Mouse (Mus musculus) gastrocnemius, adult 8-10 months (tissue): ENCODE measurements at regions not wholly inside any gene's neighbourhood (a gene's known extent, or its start where the extent isn't known, plus 50 kb on each side); places are given as distances from the start of the nearest gene placed in this dataset.
A peak's percentile ranks its signal among the peaks of the same experiment; 100 is the strongest.

ENCODE experiments used
- DNase-seq, 2 experiments: peaks; one replicate each; pipeline ENCODE4 v3.0.0; 2022; ENCODE audit warnings: low spot score in 2 of 2

DNA sequence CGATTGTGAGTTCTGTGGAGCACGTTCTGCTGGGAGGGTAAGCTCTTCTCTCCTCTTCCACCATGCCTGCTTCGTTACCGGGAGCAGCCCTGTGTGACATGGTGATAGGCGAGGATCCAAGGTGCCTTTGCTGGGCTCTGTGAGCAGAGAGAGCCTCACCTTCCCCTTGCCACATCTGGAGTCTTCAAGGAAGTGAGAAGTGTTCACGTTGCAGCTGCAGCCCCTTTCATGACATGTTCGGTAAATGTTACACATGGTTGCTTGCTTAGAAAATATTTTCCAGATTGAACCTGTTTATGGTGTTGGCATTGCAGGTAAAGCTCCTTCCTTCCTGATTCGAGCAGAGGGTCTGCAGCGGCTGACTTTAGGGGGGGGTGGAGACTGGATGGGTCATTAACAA, 244.0 kb downstream of the Ttll7 start:
- no peak for DNase-seq

DNA sequence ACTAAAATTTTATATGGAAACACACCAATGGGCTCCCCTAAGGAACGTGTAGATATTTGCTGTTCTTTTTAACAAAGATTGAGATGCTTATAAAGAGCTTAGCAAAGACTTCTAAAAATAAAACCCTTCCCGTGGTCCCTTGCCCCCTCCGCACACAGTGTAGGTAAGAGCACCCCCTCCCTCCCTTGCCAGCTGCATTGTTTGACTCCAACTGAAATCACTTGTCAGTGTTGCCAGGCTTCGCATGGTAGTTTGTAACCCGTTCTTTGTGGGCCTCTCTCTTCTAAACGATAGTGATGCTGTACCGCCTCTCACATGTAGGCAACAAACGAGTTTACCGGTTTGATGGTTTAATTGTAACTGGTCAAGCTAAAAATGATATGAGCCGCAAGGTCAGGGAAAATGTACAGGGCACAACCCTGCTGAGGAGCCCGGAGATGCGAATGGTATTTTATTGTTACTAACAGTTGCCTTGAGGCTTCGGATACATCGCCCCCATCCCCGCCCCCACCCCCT, 246.0 kb downstream of the Ttll7 start:
- no peak for DNase-seq

DNA sequence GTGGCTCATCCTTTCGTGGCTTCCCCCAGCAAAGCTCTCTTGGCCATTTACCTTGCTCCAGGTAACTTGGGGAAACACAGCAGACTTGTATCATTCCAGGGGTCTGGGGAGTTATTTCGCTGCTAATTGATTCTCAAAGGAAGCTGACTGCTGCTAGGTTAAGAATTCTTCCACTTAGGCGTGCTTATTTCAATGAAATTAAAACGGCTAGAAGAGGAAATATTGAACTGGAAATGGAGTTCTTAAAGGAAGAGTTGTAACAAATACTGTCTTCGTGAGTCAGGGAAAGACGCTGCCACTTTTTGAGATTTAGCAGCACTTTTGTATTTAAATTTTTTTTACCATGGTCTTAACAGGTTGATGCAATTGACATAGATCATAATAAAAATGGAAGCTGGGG, 246.4 kb downstream of the Ttll7 start:
- DNase-seq: no peak

DNA sequence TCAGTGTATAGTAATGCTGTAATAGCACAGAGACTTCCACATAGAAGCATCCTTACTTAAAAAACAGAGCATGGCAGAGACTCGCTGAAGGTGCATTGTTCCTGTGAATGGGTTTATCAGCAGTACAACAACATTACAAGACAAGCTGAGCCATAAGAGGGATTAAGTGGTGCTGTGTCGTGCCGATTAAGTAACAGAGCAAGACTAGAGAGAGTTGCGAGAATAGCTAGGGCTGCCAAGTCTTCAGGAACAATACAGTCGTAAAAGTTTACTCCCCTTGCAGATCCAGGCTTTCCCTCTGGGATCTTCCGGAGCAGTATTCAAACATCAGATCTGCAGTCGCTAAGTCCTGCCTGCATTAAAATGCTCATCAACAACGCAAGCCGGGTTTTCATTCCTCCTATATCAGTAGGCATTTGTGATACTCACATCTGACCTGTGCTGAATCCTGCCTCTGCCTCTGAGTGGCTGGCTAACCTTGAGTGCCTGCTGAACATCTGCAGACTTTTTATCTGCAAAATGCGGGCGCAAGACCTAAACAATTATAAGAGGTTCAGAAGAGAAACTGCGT, 247.1 kb downstream of the Ttll7 start:
- no peak for DNase-seq

DNA sequence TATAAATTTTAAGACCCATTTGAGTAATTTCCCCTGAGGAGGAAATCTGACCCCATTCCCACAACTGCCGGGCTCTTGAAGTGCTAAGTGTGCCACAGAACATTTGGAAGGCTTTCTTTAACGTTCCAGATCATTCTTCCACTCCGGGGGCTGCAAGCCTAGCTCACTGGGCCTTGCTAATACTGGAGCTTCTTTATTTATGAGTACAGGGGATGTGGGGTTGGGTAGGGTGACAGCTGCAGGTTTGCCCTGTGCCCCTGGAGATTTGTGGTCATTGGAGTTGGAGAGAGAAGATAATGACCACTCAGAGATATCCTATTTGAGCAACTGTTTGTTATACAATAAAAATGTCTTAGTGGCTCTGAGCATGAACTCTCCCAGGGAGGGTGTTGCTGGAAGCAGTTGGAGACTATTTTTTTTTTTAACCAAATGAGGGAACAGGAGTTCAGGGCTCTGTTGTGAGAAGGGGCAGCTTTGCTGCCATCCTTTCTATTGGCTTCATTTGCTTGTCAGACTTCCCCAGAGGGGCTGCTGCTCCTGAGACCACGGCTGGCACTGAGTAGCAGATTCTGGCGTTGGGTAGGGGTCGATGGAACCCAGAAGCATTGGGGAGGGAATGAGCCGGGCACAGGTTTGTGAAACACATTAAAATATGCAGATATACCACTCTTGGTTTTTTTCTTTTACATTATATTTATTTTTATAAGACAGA, 249.0 kb downstream of the Ttll7 start:
- DNase-seq: no peak

DNA sequence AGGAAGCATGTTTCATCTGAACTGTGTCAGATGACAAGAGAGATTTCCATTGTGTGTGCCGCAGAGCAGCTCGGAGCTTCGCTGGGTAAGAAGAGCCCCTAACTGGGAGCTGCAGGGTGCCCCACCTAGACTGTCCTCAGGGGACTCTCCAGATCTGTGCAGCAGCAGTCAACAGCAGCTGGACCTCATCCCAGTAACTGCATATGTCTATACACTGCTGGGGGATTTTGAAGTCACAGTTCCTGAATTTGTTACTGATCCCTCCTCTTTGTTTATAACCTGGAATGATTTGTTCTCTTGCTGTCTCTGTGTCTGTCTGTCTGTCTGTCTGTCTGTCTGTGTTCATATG, 249.6 kb downstream of the Ttll7 start:
- DNase-seq: no peak

DNA sequence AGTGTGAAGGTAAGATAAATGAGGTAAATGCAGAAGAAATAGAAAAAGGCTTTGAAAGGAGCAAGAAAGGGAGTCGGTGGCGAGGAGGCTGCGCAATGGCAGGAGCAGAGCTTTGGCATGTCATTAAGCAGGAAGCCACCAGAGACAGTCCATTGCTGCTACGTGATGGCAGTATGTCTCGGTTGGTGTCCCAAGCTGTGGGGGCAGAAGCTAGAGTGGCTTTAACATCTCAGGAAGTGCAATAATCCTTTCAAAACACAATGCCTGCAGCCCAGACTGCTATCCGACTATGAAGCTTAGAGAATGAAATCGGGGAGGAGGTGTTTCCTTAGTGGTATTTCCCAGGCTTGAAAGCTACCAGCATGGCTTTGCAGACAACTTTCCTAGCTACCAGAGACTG, 251.3 kb downstream of the Ttll7 start:
- DNase-seq: no peak

DNA sequence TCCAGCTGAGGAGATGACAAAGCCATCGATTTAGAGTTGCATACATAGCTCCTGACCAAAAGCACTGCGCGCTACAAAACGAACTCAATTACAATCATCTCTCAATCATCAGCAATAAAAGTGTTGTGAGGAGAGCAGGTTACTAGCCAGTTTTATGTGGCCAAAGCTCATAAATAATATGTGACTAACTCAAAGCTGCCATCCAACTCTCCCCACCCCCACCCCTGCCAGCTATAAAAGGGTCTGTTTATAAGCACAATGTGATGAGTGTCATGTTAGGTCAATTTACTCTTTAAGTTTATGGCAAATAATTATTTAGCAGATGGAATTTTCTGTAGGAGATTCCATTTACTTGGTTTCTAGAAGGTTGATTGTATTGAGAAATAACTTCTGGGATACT, 265.4 kb downstream of the Ttll7 start:
- no peak for DNase-seq

DNA sequence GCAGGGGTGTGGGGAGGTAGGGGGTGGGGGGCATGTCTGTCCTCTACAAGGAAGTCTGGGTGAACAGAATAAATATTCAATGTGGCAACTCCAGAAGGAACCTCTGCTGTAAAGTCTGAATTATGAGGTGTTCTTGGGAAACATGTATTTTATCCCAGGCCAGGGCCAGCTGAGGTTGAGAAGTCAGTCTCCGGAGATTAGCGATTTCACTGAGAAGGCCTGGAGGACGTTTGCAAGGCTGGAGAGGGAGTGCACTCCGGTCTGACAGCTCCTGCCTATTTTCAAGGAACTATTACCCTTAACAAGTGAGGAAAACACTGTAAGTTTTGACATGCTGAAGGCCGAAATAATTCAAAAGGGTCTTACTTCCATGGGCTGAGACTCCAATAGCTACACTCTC, 265.9 kb downstream of the Ttll7 start:
- no peak for DNase-seq

DNA sequence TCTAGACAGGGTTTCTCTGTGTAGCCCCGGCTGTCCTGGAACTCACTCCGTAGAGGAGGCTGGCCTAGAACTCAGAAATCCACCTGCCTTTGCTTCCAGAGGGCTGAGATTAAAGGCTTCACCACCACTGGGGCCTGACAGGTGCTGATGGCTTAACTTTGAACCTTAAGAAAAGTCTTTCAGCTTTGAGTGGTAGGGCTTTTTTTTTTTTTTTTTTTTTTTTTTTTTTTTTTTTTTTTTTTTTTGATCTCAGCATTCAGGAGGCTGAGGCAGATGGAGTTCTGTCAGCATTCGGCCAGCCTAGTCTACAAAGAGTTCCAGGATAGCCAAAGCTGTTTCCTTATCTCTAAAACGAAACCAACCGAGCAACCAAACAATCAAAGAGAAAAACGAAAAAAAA, 266.5 kb downstream of the Ttll7 start:
- DNase-seq: no peak

DNA sequence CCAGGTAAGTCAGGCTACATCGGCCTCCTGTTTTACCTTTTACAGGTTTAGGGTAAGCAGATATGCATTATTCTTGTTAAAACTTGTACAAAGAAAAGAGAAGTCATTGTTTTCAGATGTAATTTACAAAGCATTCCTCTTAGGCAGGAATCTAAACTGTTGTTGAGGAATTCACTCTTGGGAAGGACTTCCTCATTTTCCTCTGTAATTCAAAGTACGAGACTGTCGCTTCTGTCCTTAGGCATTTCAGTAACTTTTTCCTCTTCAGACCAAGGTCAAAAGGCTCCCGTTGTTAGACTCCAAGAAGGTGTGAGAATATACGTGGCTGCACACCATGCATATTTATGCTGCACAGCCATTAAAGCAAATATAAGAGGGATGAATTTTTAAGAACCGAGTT, 269.7 kb downstream of the Ttll7 start:
- no peak for DNase-seq

DNA sequence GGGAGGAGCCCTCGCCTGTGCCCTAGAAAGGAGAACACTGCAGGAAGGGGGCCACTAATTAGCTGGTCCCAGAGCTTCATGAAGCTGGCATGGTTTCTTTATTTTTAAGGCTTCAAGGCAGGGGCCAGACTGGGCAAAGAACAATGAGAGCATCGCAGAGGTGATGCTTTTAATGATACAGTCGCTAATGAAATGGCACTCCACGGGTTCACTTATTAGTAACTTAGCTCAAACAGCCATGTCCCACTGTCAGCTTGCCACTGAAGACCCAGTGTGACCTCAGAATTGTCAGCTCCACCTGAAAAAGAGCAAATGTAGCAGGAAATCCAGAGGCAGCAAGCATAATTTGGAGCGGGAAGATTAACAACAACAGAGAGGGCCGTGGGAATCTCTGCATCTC, 275.6 kb downstream of the Ttll7 start:
- DNase-seq: no peak

DNA sequence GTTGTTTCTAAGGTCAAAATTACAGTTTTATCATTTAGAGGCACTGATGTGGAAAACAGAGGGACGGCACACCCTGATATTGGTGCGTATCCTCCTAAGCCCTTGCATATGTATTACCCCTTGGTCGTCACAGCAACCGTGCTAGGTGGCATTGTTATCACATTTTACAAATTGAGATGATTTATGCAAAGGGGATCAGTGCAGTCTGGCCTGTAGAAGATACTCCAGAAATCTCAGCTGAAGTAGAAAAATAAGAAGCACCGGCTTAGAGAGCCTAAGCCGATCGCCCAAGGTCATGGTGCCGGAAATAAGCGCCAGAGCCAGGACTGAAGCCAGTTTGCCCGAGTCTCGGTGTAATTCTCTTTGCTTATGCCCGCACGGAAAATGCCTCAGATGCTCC, 280.7 kb downstream of the Ttll7 start:
- no peak for DNase-seq

DNA sequence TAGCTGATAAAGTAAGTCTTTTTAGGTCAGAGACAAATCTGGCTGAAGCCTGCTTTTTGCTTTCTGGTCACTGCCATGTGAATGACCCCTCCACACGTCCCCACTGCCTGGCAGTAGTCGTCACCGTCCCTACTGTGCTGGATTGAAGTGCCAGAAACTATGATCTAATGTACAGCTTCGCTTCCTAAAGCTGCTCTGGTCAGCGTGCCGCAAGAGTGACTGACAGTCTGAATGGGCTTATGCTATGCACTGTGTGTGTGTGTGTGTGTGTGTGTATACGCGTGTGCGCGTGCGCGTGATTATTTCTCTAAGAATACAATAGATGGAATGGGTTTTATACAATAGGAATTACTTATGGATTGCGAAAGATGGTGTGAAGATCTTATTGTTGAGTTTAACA, 281.2 kb downstream of the Ttll7 start:
- no peak for DNase-seq

DNA sequence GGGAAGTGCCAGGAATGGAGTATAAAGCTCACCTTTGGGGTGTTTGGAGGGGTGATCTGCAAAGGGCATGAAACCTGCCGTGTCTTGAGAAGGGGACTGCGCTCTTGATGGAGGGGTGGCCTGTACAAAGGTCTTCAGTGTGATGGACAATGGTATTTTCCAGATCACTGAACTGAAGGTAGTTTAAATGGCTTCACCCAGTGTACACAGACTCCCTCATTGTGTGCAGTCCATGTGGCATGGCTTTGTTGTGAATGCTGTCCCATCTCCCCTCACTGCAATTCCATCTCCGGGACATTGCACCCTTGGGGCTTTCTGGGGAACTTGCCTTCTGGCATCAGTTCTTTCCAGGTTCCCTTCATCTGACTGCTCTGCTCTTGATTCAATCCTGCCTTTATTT, 288.2 kb downstream of the Ttll7 start:
- no peak for DNase-seq

DNA sequence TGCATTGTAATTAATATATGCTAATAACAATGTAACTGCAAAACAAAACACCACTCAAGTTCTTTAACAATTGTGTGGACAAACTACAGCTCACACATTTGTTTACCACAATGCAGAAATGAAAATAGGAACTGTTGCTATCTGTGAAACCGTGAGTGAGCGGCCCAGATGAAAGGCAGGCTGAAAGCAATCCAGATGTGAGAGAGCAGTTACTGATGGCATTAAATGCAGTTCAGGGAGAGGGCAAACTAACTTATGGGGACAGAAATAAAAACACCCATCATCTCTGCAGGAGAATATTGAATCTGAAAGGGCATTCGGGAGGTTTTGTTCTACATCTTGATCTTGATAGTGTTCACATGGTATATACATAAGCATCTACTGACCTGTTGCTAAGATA, 301.3 kb downstream of the Ttll7 start:
- no peak for DNase-seq

DNA sequence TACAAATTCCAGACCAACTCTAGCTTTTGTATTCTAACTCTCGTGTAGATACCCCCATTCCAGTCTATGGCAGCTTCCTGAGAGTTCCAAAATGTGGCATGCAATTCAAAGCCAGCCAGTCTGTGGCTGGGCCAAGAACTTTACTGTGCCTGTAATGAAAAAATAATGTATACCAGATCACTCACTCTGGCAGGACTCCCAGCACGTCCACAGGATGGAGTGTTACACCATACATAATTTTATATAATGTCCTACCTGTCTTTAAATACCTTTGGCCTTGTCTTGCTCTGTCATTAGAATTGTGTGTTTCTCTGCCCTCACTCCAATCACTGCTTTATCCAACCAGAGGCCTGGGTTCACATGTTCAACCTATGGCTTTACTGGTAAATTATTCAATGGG, 301.8 kb downstream of the Ttll7 start:
- no peak for DNase-seq

DNA sequence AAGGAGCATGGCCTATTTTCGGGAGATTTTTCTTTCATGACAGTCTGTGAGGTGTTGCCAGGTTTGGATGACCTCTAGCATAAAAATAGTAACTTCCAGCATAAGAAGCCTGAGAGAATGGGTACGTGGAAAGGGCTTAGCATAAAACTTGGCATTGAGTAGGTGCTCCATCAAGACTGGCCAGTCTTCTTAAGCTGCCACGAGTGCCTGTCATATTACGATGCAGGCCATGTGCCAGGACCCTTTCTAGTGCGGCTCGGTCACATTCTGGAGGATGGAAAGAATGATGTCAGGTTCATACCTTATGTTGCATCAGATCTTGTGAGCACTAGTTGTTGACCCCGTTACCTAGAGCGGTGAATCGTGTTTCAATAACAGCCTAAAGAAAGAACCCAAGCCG, 311.0 kb downstream of the Ttll7 start:
- peak in 1 of 2 experiments; percentile 28 for DNase-seq

DNA sequence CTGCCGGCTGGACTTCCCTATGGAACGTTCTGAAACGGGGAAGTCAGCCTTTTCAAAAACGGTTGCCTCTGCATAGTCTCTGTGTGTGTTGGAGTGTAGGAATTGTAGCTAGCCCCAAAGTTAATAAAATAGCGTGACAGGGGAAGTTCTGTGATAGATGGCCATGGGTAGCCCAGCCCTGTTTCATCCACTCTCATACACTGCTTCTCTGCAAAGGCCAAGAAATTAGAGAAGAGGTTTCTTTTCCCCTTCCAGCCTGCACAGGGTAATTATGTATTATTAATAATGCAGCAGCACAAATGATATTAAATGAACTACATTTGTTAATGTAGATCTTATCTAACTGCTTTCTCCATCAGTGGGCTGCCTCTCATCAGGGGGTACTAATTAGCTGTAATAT, 311.4 kb downstream of the Ttll7 start:
- no peak for DNase-seq

DNA sequence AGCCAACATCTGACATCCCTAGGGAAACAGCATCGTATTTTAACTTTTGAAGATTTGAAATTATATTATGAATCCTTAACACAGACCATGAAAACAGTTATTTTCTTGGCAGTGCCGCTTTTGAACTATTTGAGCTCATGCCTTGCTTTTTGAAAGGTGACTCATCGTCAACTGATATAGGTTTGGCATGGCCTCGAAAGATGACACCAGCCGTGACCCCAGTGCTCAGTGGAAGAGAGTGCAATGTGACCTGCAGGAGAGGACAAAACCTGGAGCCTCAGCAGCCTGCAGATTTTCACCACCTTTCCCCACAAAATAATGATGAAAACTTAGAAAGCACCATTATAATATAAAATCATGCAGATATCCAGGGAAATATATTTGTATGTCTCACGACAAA, 312.8 kb downstream of the Ttll7 start:
- no peak for DNase-seq

DNA sequence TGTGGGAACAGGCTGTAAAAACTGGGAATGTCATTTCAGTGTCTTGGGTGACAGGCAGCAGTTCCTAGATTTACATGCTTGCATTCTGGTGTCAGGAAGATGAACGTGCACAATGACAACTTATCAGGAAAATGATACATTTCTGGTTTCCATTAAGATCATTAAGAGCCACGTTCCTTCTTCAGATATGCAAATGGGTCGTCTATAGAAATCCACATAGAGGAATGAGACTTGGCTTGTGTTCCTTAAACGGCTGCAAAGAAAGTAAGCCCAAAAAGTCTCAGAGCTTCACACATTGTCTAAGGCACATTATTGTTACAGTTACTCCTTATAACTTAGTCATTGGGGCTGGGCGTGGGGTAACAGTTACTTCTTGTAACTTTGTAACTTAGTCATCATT, 314.4 kb downstream of the Ttll7 start:
- DNase-seq: no peak

DNA sequence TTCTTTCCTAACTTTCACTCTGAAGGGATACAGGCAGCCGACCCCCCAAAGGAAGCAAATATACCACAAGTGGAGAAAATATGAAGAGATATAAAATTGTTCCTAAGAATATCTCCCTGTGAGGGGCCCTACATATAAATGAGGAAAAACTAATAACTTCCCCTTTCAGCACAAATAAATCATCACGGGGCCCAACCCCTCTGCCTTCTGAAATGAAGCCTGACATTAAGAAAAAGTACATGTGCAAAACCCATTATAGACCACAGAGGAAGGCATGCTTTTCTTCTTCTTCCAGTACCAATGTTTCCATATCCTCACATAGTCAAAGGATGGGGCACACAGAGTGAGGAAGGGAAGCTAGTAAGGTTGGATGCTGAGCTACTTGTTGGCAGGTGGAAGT, 317.0 kb downstream of the Ttll7 start:
- no peak for DNase-seq

DNA sequence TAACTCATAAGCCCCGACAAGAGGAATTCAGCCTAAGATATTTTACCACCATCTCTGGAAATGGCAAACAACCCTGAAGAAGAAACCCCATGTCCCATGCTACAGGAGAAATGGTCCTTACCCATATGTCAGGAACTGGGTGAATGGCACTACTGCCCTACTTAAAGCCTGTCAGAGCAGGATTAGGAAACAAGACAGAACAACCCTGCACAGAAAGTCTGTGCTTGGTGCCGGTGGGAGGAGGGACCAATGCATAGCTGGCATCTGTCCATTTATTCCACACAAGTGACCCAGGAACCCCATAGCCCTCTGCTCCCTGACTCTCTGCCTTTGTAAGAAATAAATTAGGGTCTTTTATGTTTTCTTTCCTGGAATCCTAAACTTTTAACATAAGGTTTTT, 317.9 kb downstream of the Ttll7 start:
- no peak for DNase-seq

DNA sequence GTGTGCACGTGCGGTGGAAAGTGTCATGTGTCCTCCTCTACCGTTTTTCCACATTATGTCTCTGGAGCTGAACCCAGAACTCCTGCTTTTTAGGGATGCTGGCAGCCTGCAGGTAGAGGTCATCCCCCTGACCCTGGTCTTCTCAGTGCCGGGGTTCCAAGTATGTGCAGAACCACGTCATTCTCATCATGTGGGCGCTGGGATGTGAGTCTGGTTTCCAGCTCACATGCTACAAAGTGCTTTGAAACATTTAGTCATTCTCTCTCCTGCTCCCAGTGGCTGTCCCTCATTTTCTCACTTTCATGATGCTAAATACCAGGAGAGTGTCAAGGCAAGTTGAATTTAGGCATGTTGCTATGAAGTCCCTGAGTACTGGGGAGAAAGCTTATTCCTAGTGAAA, 326.6 kb downstream of the Ttll7 start:
- DNase-seq: no peak
